Mouse (Mus musculus) thymus, adult 2 months (tissue): ENCODE data around the gene Bace2. TPM values are rescaled to one million over a fixed set of nuclear protein-coding genes. Genes with fewer than 3 reads are reported as not detected.
A peak's percentile ranks its signal among the peaks of the same experiment; 100 is the strongest.

Experiments
- DNase-seq: peaks from one replicate; pipeline ENCODE4 v3.0.0; 2021
- H3K27ac ChIP-seq: fragments of 200-500 bp; 2 replicates; pipeline ENCODE4 v1.5.1; 2012; ENCODE audit warnings: low read length, control low read depth; ENCODE audit not compliant: control insufficient read depth, insufficient read depth
- H3K27me3 ChIP-seq: fragments of 200-500 bp; 2 replicates; pipeline ENCODE4 v1.6.1; 2012; ENCODE audit warnings: mild to moderate bottlenecking, low read length, moderate library complexity, mixed read lengths; ENCODE audit not compliant: control insufficient read depth, insufficient read depth
- H3K36me3 ChIP-seq: fragments of 200-500 bp; 2 replicates; pipeline ENCODE4 v1.6.1; 2012; ENCODE audit warnings: mild to moderate bottlenecking, low read length, moderate library complexity; ENCODE audit not compliant: control insufficient read depth, insufficient read depth
- H3K4me1 ChIP-seq: fragments of 200-500 bp; replicated peaks from 2 replicates; pipeline ENCODE4 v1.6.1; 2012; ENCODE audit warnings: low read length; ENCODE audit not compliant: control insufficient read depth, insufficient read depth
- H3K4me3 ChIP-seq: fragments of 200-500 bp; 2 replicates; pipeline ENCODE4 v1.5.1; 2012; ENCODE audit warnings: mild to moderate bottlenecking, low read length, control low read depth, moderate library complexity; ENCODE audit not compliant: control insufficient read depth, insufficient read depth
- CTCF ChIP-seq: fragments of 200-500 bp; IDR thresholded peaks from 2 replicates; pipeline ENCODE4 v1.5.1; 2012; ENCODE audit warnings: mild to moderate bottlenecking, control low read depth, low read length, moderate library complexity, borderline replicate concordance; ENCODE audit not compliant: control insufficient read depth, poor library complexity, insufficient read depth; ENCODE audit errors: extremely low read depth
- POLR2A ChIP-seq: fragments of 200-500 bp; IDR thresholded peaks from 2 replicates; pipeline ENCODE4 v1.6.1; 2012; ENCODE audit warnings: mild to moderate bottlenecking, low read length, control low read depth, moderate library complexity; ENCODE audit not compliant: control insufficient read depth, poor library complexity, insufficient read depth; ENCODE audit errors: extremely low read depth
- WGBS: fragments of 180-500 bp; shearing (Covaris S2); methylation state at CpG from one replicate; pipeline ENCODE4 v1.1.7; 2018; 5-methylcytosine and 5-hydroxymethylcytosine counted together
- polyA plus RNA-seq: library from polyadenylated mRNA; depleted of rRNA; stranded (reverse); fragments of >200 nt; gene quantifications from 2 replicates; pipeline ENCODE4 v1.2.3, GENCODE M21; 2012

The Bace2 gene
- polyA plus RNA-seq, 1 experiment = 1.1 TPM

- no peaks in the 10 kb centered on the region for H3K27me3 ChIP-seq
- no peaks in the 10 kb centered on the region for H3K4me1 ChIP-seq
- no peak for TF ChIP-seq CTCF
- TF ChIP-seq POLR2A = no peak
- no peak overlapping the region for H3K27ac ChIP-seq
- DNase-seq = no peak
- no peaks in the 10 kb centered on the region for H3K36me3 ChIP-seq
- H3K4me3 ChIP-seq = no peak overlapping the region
Observed at GRCm38 (mm10) chr16:97322604-97323003, 33.9 kb upstream of the Bace2 start.

DNA sequence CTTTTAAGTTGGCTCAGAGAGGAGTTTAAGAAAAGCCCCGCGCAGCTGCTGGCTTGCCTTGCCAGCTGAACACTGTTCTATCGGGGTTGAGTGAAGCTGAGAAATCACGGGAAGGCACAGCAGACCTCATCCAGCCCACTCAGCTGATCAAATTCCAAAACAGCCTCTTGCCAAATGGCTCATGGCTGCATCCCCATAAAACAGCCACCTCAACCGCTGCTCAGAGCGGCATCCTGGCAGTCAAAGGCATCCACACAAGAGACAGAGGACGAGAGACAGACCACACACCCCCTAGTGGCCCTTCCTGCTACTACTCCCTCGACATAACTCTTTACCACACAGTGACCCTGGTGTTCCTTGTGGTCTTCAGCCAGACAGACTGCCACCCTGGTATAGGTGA lies 30.6 kb upstream of the Bace2 start:
- Histone ChIP-seq H3K27me3 (no peaks in the 10 kb centered on the region), H3K4me1 (no peaks in the 10 kb centered on the region), H3K36me3 (no peaks in the 10 kb centered on the region), H3K4me3 (no peak overlapping the region), H3K27ac (no peak overlapping the region)
- WGBS = 46% methylated on average over 8 of the region's 8 CpGs
- DNase-seq = peak; percentile 37
- TF ChIP-seq POLR2A = no peak
- peak; percentile 61; the same call in 1 of the 2 replicates for TF ChIP-seq CTCF

DNA sequence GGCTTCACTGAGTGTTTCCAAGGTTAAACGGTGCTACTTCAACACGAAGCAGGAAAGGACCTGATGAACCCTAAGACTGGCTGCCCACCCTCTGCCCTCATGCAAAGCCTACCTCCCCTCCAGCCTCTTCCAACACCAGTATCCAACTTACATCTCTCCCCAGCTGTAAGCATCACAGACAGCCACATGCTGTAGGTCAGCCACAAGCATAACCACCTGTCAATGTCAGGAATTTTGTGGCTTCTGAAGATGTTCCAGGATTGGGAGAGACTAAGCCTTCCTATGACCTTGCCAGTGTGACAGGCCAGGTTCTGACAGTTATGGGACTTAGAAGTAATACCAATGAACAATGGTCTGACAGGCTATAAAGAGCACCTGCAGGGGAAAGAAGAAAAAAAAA lies 27.9 kb upstream of the Bace2 start:
- H3K27ac ChIP-seq = no peak overlapping the region
- no peak for DNase-seq
- H3K4me3 ChIP-seq = no peak overlapping the region
- no peak for TF ChIP-seq CTCF
- no peak for TF ChIP-seq POLR2A
- H3K27me3 ChIP-seq = no peaks in the 10 kb centered on the region
- H3K36me3 ChIP-seq = no peaks in the 10 kb centered on the region
- H3K4me1 ChIP-seq = no peaks in the 10 kb centered on the region
- 87% methylated on average over 2 of the region's 2 CpGs for WGBS

DNA sequence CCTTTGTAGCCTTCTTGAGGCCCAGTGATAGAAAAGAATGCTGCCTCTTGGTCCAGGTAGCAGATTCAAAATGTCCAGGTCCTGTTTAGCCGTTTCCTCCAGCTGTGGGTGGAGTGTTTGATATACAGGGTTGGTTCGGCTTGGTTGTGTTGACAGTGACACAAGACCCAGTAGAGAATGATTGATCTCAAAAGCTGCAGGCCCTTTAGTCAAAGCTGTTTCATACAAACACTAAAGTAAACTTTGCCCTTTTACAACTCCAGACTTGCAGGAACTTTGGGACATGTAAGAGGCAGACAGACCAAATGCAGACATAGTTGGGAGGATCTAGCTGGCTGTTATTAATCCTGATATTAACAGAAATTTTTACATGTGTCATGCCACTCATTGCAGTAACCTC lies 3.5 kb upstream of the Bace2 start:
- TF ChIP-seq CTCF (no peak), POLR2A (no peak)
- H3K36me3 ChIP-seq = no peaks in the 10 kb centered on the region
- H3K27me3 ChIP-seq = peaks cover 3% of the 10 kb centered on the region; the same call in 1 of the 2 replicates
- H3K27ac ChIP-seq = no peak overlapping the region
- WGBS = 93% methylated on average over 2 of the region's 2 CpGs
- no peak overlapping the region for H3K4me3 ChIP-seq
- DNase-seq = no peak
- no peaks in the 10 kb centered on the region for H3K4me1 ChIP-seq

DNA sequence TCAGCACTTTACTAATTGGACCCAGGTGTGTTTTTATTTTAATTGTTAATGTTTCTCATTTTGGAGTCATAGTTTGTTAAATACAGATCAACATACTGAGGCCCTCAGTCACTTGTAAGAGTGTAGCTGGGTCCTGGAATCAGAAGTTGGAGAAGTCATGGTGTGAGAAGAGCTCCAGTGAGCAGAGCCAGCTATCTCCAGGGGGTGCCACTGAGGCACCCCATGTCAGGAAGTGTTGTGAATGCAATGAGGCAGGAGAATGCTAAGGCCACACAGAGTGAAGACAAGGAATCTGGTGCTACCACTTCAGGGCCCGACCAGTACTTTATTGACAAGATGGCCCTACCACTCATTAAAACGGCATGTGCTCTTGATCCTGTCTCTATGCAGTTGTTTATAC lies 1.9 kb upstream of the Bace2 start:
- TF ChIP-seq POLR2A = no peak
- no peak for TF ChIP-seq CTCF
- H3K36me3 ChIP-seq = no peaks in the 10 kb centered on the region
- no peak overlapping the region for H3K4me3 ChIP-seq
- no peak for DNase-seq
- H3K27ac ChIP-seq = no peak overlapping the region
- peaks cover 3% of the 10 kb centered on the region; the same call in 1 of the 2 replicates for H3K27me3 ChIP-seq
- WGBS = 82% methylated on average over 2 of the region's 2 CpGs
- H3K4me1 ChIP-seq = no peaks in the 10 kb centered on the region

DNA sequence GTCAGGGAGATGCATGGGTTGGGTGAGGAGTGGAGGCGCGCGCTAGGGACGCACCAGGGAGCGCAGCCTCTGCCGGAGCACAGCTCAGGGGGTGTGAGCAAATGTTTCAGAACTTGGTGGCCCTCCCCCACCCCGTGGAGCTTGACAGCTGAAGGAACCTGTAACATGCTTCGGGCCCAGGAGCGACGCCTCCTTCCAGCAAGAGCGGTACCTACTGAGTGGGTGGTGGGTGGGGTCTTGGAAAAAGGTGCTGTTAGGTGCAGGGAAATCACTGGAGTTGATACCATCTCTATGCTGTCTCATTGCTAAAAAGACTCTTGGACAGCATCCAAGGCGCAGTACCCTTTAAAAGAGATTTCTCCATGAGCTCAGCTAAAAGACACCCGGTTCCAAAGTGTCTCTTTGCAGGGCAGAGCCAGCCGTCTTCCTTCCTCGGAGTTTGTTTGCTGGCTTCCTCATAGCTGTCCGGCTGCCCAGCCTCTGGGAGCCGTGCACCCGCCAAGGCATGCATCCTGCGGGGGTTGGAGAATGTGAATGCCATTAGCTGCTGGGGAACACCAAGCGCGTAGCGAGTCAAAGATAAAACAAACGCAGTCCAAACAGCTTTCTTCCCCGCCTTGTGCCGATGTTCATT lies 763 bp downstream of the Bace2 start:
- no peak overlapping the region for H3K27ac ChIP-seq
- no peaks in the 10 kb centered on the region for H3K36me3 ChIP-seq
- peaks cover 3% of the 10 kb centered on the region; the same call in 1 of the 2 replicates for H3K27me3 ChIP-seq
- no peak overlapping the region for H3K4me3 ChIP-seq
- no peaks in the 10 kb centered on the region for H3K4me1 ChIP-seq
- no peak for TF ChIP-seq POLR2A
- no peak for TF ChIP-seq CTCF
- DNase-seq = no peak
- 6% methylated on average over 25 of the region's 25 CpGs for WGBS

DNA sequence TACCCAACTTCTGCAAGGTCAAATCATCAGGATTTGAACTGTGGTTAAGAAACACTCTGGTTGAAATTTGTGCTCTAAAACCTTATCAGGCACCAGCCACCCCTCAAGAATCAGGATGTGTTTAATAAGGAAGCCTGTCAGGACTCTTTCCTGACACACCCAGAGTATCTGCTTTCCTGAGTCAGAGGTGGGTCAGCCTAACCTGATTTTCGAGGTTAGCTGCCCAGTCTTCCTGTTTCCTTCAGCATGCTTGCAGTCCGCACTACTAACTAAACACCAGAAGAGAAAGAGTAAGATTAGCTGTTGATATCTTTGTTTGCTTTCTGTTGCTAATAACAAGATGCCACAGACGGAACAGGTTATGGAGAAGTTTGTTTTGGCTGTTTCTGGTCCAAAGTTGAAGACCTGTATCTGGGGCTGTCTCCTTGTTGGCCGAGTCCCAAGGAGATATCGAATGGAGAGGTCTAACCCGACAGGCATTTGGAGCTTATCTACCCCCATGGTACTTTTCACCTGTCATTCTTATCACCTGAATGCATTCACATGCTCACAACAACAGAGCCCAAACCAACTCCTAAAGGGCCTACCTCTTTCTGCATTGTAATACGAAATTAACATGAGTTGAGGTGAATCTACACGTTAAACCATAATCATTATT lies 5.8 kb downstream of the Bace2 start:
- H3K4me1 ChIP-seq = no peaks in the 10 kb centered on the region
- H3K27me3 ChIP-seq = no peaks in the 10 kb centered on the region; the same call in 1 of the 2 replicates
- TF ChIP-seq CTCF = no peak
- TF ChIP-seq POLR2A = no peak
- H3K27ac ChIP-seq = no peak overlapping the region
- no peak overlapping the region for H3K4me3 ChIP-seq
- no peaks in the 10 kb centered on the region for H3K36me3 ChIP-seq
- WGBS = 73% methylated on average over 8 of the region's 8 CpGs
- no peak for DNase-seq
